Mouse (Mus musculus) CD4-positive, CD25-positive, alpha-beta regulatory T cell, adult 4 months (primary cell): Measurements from ENCODE around the gene Nr2f1. TPM values are rescaled to one million over a fixed set of nuclear protein-coding genes. Genes with fewer than 3 reads are reported as not detected.
A peak's percentile ranks its signal among the peaks of the same experiment; 100 is the strongest.
"Not testable (repeated sequence)": the region's sequence is repeated elsewhere in the genome, so short reads cannot be mapped to it uniquely, and the experiment has no call there.

ENCODE experiments used
- ATAC-seq: one replicate; pipeline ENCODE4 v1.8.0; 2017
- polyA plus RNA-seq, 2 experiments: library from polyadenylated mRNA; unstranded; fragments of 100-300 nt; shearing (Covaris generic); gene quantifications; one replicate each; pipeline ENCODE4 v1.2.1; 2017

Gene Nr2f1
- polyA plus RNA-seq = not detected

GRCm38 (mm10) chr13:78199642-78200160 is at the start of gene Nr2f1:
Nr2f1 (minus strand) TSS chr13:78199757.
- no peak for ATAC-seq

GRCm38 (mm10) chr13:78221680-78222079 is 22.1 kb upstream of the Nr2f1 start:
- ATAC-seq = no peak

- not testable (repeated sequence) for ATAC-seq
These were observed 20.7 kb upstream of the Nr2f1 start for GRCm38 (mm10) chr13:78220238-78220637.

GRCm38 (mm10) chr13:78215223-78215622 is 15.7 kb upstream of the Nr2f1 start:
- ATAC-seq = no peak

- ATAC-seq = no peak
These were observed 13.6 kb upstream of the Nr2f1 start for GRCm38 (mm10) chr13:78213155-78213554.

- ATAC-seq = no peak
These were observed 12.6 kb upstream of the Nr2f1 start for GRCm38 (mm10) chr13:78212111-78212510.

- ATAC-seq = no peak
These were observed 11.9 kb upstream of the Nr2f1 start for GRCm38 (mm10) chr13:78211231-78212010.

GRCm38 (mm10) chr13:78210748-78211089 is 11.2 kb upstream of the Nr2f1 start:
- ATAC-seq = no peak

GRCm38 (mm10) chr13:78210029-78210747 is 10.6 kb upstream of the Nr2f1 start:
- no peak for ATAC-seq

GRCm38 (mm10) chr13:78209611-78210028 is 10.1 kb upstream of the Nr2f1 start:
- no peak for ATAC-seq

- no peak for ATAC-seq
These were observed 9.3 kb upstream of the Nr2f1 start for GRCm38 (mm10) chr13:78208689-78209410.

- ATAC-seq = no peak
These were observed 8.5 kb upstream of the Nr2f1 start for GRCm38 (mm10) chr13:78207796-78208645.

- no peak for ATAC-seq
These were observed 7.4 kb upstream of the Nr2f1 start for GRCm38 (mm10) chr13:78206891-78207430.

GRCm38 (mm10) chr13:78205426-78205825 is 5.9 kb upstream of the Nr2f1 start:
- no peak for ATAC-seq

- no peak for ATAC-seq
These were observed 3.9 kb upstream of the Nr2f1 start for GRCm38 (mm10) chr13:78203348-78204061.

- no peak for ATAC-seq
These were observed 3.2 kb upstream of the Nr2f1 start for GRCm38 (mm10) chr13:78202574-78203347.

GRCm38 (mm10) chr13:78201871-78202565 is 2.5 kb upstream of the Nr2f1 start:
- ATAC-seq = peak; percentile 36

GRCm38 (mm10) chr13:78200991-78201870 is 1.7 kb upstream of the Nr2f1 start:
- ATAC-seq = peak; percentile 75

GRCm38 (mm10) chr13:78200407-78200806 is 850 bp upstream of the Nr2f1 start:
- no peak for ATAC-seq
